Mouse (Mus musculus): ENCODE results near the gene Hoxc6.

- TF ChIP-seq MAFK (IDR thresholded peaks at IDR 0.05; ENCODE audit: insufficient read depth, low read depth, low read length) = no peak
- TF ChIP-seq HCFC1 (IDR thresholded peaks at IDR 0.05; ENCODE audit: borderline replicate concordance, insufficient read depth, low read length) = no peak
- no peak for TF ChIP-seq CHD2 (IDR thresholded peaks at IDR 0.05; ENCODE audit: low read depth, low read length)
- TF ChIP-seq ZNF384 (IDR thresholded peaks at IDR 0.05; ENCODE audit: low read depth, low read length) = no peak
- TF ChIP-seq ZC3H11A (IDR thresholded peaks at IDR 0.05; ENCODE audit: borderline replicate concordance, low read depth, low read length) = no peak
Observed at GRCm38 (mm10) chr15:102983716-102984115, 14.3 kb upstream of the Hoxc6 start.

Measured in ES-E14 (cell line).